8 mouse cellular contexts compared by ENCODE assay signal in the genomic region with DNA sequence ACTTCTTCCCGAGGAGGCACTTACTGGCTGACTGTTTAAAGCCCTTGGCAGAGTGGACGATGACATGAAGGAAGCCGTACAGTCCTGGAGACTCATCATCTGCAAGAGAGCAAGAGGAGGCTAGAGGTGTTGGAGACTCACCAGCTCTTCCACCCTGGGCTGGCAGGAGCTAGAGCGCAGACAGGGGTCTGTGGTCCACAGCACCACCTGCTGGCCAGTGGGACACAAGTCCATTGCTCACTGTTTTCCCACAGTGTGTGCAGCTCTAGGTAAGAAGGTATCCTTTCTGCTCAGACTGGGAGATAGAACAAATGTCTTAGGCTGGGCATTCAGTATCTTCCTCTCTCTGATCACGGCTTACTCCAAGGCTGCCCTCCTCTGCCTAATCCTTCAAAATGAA. TPM values are rescaled to one million over a fixed set of nuclear protein-coding genes. Genes with fewer than 3 reads are reported as not detected.
A peak's percentile ranks its signal among the peaks of the same experiment; 100 is the strongest.
DNase-seq lines count a peak whose midpoint lies in the region; ATAC-seq and TF ChIP-seq lines count a peak whose summit lies in the region.

No protein-coding gene starts in this region.

- H3K9me3 ChIP-seq in kidney, embryonic 15.5 days (replicated peaks): no peaks in the 10 kb centered on the region
- H3K9me3 ChIP-seq in hindbrain, embryonic 12.5 days (replicated peaks): no peaks in the 10 kb centered on the region
- H3K9me3 ChIP-seq in midbrain, embryonic 15.5 days: no peaks in the 10 kb centered on the region

- TF ChIP-seq POLR2A in bone marrow macrophage, adult 2 months (IDR thresholded peaks at IDR 0.05; ENCODE audit: borderline replicate concordance, low read depth, low read length): no peak
- TF ChIP-seq POLR2A in embryonic fibroblast, embryonic 13.5 days (IDR thresholded peaks at IDR 0.05; ENCODE audit: low read depth, low read length): no peak
- TF ChIP-seq POLR2A in testis, adult 2 months (IDR thresholded peaks at IDR 0.05; ENCODE audit: control insufficient read depth, low read depth, low read length): no peak

- no peak overlapping the region for H3K9ac ChIP-seq in kidney, embryonic 15.5 days
- H3K9ac ChIP-seq in hindbrain, embryonic 12.5 days: no peak overlapping the region
- no peak overlapping the region for H3K9ac ChIP-seq in midbrain, embryonic 15.5 days

- H3K4me1 ChIP-seq in kidney, embryonic 15.5 days: peaks cover 23% of the 10 kb centered on the region
- peaks cover 23% of the 10 kb centered on the region for H3K4me1 ChIP-seq in bone marrow macrophage, adult 2 months (ENCODE audit: control insufficient read depth, insufficient read depth, low read length)
- peaks cover 4% of the 10 kb centered on the region for H3K4me1 ChIP-seq in embryonic fibroblast, embryonic 13.5 days (ENCODE audit: control insufficient read depth, insufficient read depth, low read length)
- peaks cover 26% of the 10 kb centered on the region for H3K4me1 ChIP-seq in hindbrain, embryonic 12.5 days
- H3K4me1 ChIP-seq in midbrain, embryonic 15.5 days: peaks cover 21% of the 10 kb centered on the region
- peaks cover 4% of the 10 kb centered on the region for H3K4me1 ChIP-seq in testis, adult 2 months (ENCODE audit: control insufficient read depth, insufficient read depth, low read length)

- DNase-seq in kidney, adult 11 months: peak; percentile 38
- DNase-seq in left cerebral cortex, postnatal 25 days (ENCODE audit: low spot score in 2 of 2): peak; percentile 66 to 72

- peaks cover 83% of the 10 kb centered on the region for H3K36me3 ChIP-seq in kidney, embryonic 15.5 days
- peaks cover 67% of the 10 kb centered on the region for H3K36me3 ChIP-seq in hindbrain, embryonic 12.5 days
- H3K36me3 ChIP-seq in midbrain, embryonic 15.5 days (replicated peaks): peaks cover 40% of the 10 kb centered on the region
- H3K36me3 ChIP-seq in testis, adult 2 months (ENCODE audit: control insufficient read depth, insufficient read depth, low read length): no peaks in the 10 kb centered on the region

- no peak overlapping the region for H3K4me2 ChIP-seq in kidney, embryonic 15.5 days
- no peak overlapping the region for H3K4me2 ChIP-seq in hindbrain, embryonic 12.5 days (replicated peaks)
- H3K4me2 ChIP-seq in midbrain, embryonic 15.5 days: no peak overlapping the region

- no peak overlapping the region for H3K4me3 ChIP-seq in kidney, embryonic 15.5 days (replicated peaks)
- H3K4me3 ChIP-seq in bone marrow macrophage, adult 2 months (ENCODE audit: insufficient read depth, low read length): no peak overlapping the region
- H3K4me3 ChIP-seq in embryonic fibroblast, embryonic 13.5 days (ENCODE audit: insufficient read depth, low read length): no peak overlapping the region
- no peak overlapping the region for H3K4me3 ChIP-seq in hindbrain, embryonic 12.5 days
- no peak overlapping the region for H3K4me3 ChIP-seq in midbrain, embryonic 15.5 days
- H3K4me3 ChIP-seq in testis, adult 2 months (ENCODE audit: control insufficient read depth, low read depth, low read length): no peak overlapping the region

- no peak overlapping the region for H3K27ac ChIP-seq in kidney, embryonic 15.5 days
- no peak overlapping the region for H3K27ac ChIP-seq in bone marrow macrophage, adult 2 months (ENCODE audit: insufficient read depth, low read depth, low read length)
- H3K27ac ChIP-seq in embryonic fibroblast, embryonic 13.5 days (ENCODE audit: insufficient read depth, low read length): no peak overlapping the region
- H3K27ac ChIP-seq in hindbrain, embryonic 12.5 days: no peak overlapping the region
- no peak overlapping the region for H3K27ac ChIP-seq in midbrain, embryonic 15.5 days
- H3K27ac ChIP-seq in testis, adult 2 months (ENCODE audit: control insufficient read depth, insufficient read depth, low read depth, low read length): no peak overlapping the region

- H3K27me3 ChIP-seq in kidney, embryonic 15.5 days: no peaks in the 10 kb centered on the region
- no peaks in the 10 kb centered on the region for H3K27me3 ChIP-seq in hindbrain, embryonic 12.5 days
- H3K27me3 ChIP-seq in midbrain, embryonic 15.5 days (replicated peaks): no peaks in the 10 kb centered on the region
- no peaks in the 10 kb centered on the region for H3K27me3 ChIP-seq in testis, adult 2 months (ENCODE audit: control insufficient read depth, insufficient read depth, low read length)

- TF ChIP-seq CTCF in bone marrow macrophage, adult 2 months (IDR thresholded peaks at IDR 0.05; ENCODE audit: low read depth, low read length): peak; percentile 51
- TF ChIP-seq CTCF in embryonic fibroblast, embryonic 13.5 days (IDR thresholded peaks at IDR 0.05; ENCODE audit: borderline replicate concordance, insufficient read depth, low read length): peak; percentile 98
- TF ChIP-seq CTCF in testis, adult 2 months (IDR thresholded peaks at IDR 0.05; ENCODE audit: control insufficient read depth, insufficient read depth, insufficient replicate concordance, low read depth, low read length): peak; percentile 85; the same call in 1 of the 2 replicates

- 59% methylated on average over 5 of the region's 5 CpGs for whole genome bisulfite sequencing in kidney, embryonic 15.5 days
- WGBS in hindbrain, embryonic 12.5 days: 65% methylated on average over 5 of the region's 5 CpGs
- WGBS in midbrain, embryonic 15.5 days: 61% methylated on average over 5 of the region's 5 CpGs

- intact Hi-C loops in left cerebral cortex, postnatal 25 days (cut with DNase I): loop anchor here (2.0 to 10.0 kb wide), 2 partner anchors 38 to 120 kb away; no protein-coding TSS in a partner anchor

- no peak for ATAC-seq in kidney, embryonic 15.5 days (replicated peaks; ENCODE audit: low FRiP score)
- 0 out of 2 replicates have a peak, but pooled peaks have one; percentile 41 for ATAC-seq in hindbrain, embryonic 12.5 days (ENCODE audit: low FRiP score)
- ATAC-seq in midbrain, embryonic 15.5 days (replicated peaks): peak; percentile 31; the same call in 1 of the 2 replicates

RNA-seq across cellular contexts. Expression of a gene that starts 47.7 kb away (rescaled TPM):
- 105 and 111 TPM in 2 replicates for polyA plus RNA-seq in kidney, embryonic 15.5 days (2015; fragmentation: Nextera tagmentation; extraction: Ambion mirVana)
- polyA plus RNA-seq in bone marrow macrophage, adult 2 months (2012; ENCODE audit: insufficient read depth, insufficient read length, missing spikeins): 15.1 and 15.5 TPM in 2 replicates
- polyA plus RNA-seq in embryonic fibroblast, embryonic 13.5 days (2011; ENCODE audit: insufficient read length, low read depth, missing spikeins): 28.2 and 35.5 TPM in 2 replicates
- polyA plus RNA-seq in hindbrain, embryonic 12.5 days (2016; fragmentation: Nextera tagmentation; extraction: Ambion mirVana): 111 and 113 TPM in 2 replicates
- 10 to 100 TPM; 36.3 to 37.3 TPM for total RNA-seq in left cerebral cortex, postnatal 25 days (2021)
- polyA plus RNA-seq in midbrain, embryonic 15.5 days (2015; fragmentation: Nextera tagmentation; extraction: Ambion mirVana): 103 and 109 TPM in 2 replicates
- 7.5 and 8.6 TPM in 2 replicates for polyA plus RNA-seq in testis, adult 2 months (2012; rRNA removed)

RNA-seq across cellular contexts. Expression of a gene that starts 55.6 kb away (rescaled TPM):
- polyA plus RNA-seq in kidney, embryonic 15.5 days (2015; fragmentation: Nextera tagmentation; extraction: Ambion mirVana): 30.2 and 33.1 TPM in 2 replicates
- 0.35 TPM in 1 of 2 replicates, not detected in the other for polyA plus RNA-seq in bone marrow macrophage, adult 2 months (2012; ENCODE audit: insufficient read depth, insufficient read length, missing spikeins)
- polyA plus RNA-seq in embryonic fibroblast, embryonic 13.5 days (2011; ENCODE audit: insufficient read length, low read depth, missing spikeins): 135 and 156 TPM in 2 replicates
- 54.3 and 57.3 TPM in 2 replicates for polyA plus RNA-seq in hindbrain, embryonic 12.5 days (2016; fragmentation: Nextera tagmentation; extraction: Ambion mirVana)
- total RNA-seq in left cerebral cortex, postnatal 25 days (2021): 10 to 100 TPM; 10.3 to 11.5 TPM
- 22.3 and 23.1 TPM in 2 replicates for polyA plus RNA-seq in midbrain, embryonic 15.5 days (2015; fragmentation: Nextera tagmentation; extraction: Ambion mirVana)
- polyA plus RNA-seq in testis, adult 2 months (2012; rRNA removed): 83.2 and 84.0 TPM in 2 replicates

Comparison
In these comparisons a context has a peak if more than half of its experiments do, and no peak if none do; other contexts are left out.
1. RNA of a gene that starts 55.6 kb away (polyA plus RNA-seq): 135 to 156 TPM in embryonic fibroblast, embryonic 13.5 days, 83.2 to 84.0 TPM in testis, adult 2 months, 54.3 to 57.3 TPM in hindbrain, embryonic 12.5 days, 30.2 to 33.1 TPM in kidney, embryonic 15.5 days and 22.3 to 23.1 TPM in midbrain, embryonic 15.5 days; 0.35 TPM in bone marrow macrophage, adult 2 months; every median in the first group is over 10 times any median in the second.
2. Peak in every context shown above with its lines, with median percentiles within 50 percentile points of each other: CTCF ChIP-seq.